21 mouse cellular contexts compared by ENCODE assay signal in the genomic region with DNA sequence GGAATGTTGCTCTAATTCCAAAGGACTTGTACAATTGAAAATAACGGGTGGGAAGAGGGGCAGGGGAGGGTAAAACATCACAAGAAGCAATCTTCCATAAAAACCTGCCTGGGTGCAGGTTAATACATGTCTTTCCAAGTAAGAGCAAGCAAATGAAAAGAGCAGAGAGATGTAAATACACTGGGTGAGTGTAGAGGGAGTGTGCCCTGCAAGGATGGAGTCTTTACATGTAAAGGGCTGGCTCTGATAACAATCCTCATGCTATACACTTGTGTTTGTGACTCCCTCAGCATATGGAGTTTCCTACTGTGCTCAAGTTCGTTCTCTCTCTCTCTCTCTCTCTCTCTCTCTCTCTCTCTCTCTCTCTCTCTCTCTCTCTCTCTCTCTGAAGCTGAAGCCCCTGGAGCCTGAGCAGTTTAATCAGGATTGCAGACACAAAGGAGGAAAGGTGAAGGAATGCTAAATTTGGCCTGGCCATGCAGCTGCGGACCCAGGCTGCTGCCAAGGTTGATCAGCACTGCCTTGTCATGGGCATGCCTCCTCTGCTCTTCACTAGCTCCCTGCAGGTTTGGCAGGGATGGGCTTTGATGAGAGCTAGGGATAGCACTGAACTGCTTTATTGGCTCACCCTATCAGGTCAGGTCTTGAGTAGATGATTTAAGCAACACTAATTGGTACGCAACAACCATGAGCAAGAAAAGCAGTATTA.
A peak's percentile ranks its signal among the peaks of the same experiment; 100 is the strongest.
DNase-seq lines count a peak whose midpoint lies in the region; ATAC-seq and TF ChIP-seq lines count a peak whose summit lies in the region.
"Had no signal": no experiment of that assay in that cellular context is flagged by ENCODE, and none has a peak within 500 bp of the region (broad histone marks: within the 10 kb centered on the region; RNA-seq: fewer than 3 reads in every experiment).

No protein-coding gene starts in this region.

- H3K9me3 ChIP-seq in midbrain, embryonic 10.5 days (replicated peaks): no peaks in the 10 kb centered on the region
- no peaks in the 10 kb centered on the region for H3K9me3 ChIP-seq in midbrain, embryonic 11.5 days (ENCODE audit: control insufficient read depth, low read length)
- no peaks in the 10 kb centered on the region for H3K9me3 ChIP-seq in forebrain, postnatal 0 days (ENCODE audit: low read length)
- H3K9me3 ChIP-seq in midbrain, embryonic 12.5 days: no peaks in the 10 kb centered on the region
- no peaks in the 10 kb centered on the region for H3K9me3 ChIP-seq in neural tube, embryonic 15.5 days (replicated peaks)
- no peaks in the 10 kb centered on the region for H3K9me3 ChIP-seq in kidney, embryonic 16.5 days (ENCODE audit: low read length)
- H3K9me3 ChIP-seq: heart, embryonic 12.5 days; limb, embryonic 10.5 days had no signal

- peak overlapping the region; percentile 59; the same call in 1 of the 2 replicates for H3K27ac ChIP-seq in midbrain, embryonic 10.5 days (replicated peaks)
- H3K27ac ChIP-seq in midbrain, embryonic 11.5 days (ENCODE audit: low read depth, low read length): no peak overlapping the region
- H3K27ac ChIP-seq in forebrain, postnatal 0 days (ENCODE audit: low read depth, low read length): 0 out of 2 replicates have a peak overlapping the region, but pooled peaks have one; percentile 54
- H3K27ac ChIP-seq in midbrain, embryonic 12.5 days (replicated peaks): peak overlapping the region; percentile 17
- 0 out of 2 replicates have a peak overlapping the region, but pooled peaks have one; percentile 41 for H3K27ac ChIP-seq in neural tube, embryonic 15.5 days (replicated peaks)
- H3K27ac ChIP-seq in kidney, embryonic 16.5 days (ENCODE audit: low read length): no peak overlapping the region
- H3K27ac ChIP-seq: limb, embryonic 10.5 days; liver, embryonic 14.5 days had no signal

- no peak for TF ChIP-seq CTCF in forebrain, postnatal 0 days (IDR thresholded peaks at IDR 0.05; ENCODE audit: low read depth)

- no peak overlapping the region for H3K4me2 ChIP-seq in midbrain, embryonic 11.5 days
- H3K4me2 ChIP-seq in forebrain, postnatal 0 days (ENCODE audit: low read depth): no peak overlapping the region
- H3K4me2 ChIP-seq in midbrain, embryonic 12.5 days (replicated peaks): no peak overlapping the region
- H3K4me2 ChIP-seq in neural tube, embryonic 15.5 days: no peak overlapping the region
- H3K4me2 ChIP-seq in kidney, embryonic 16.5 days (replicated peaks; ENCODE audit: low read depth, low read length): no peak overlapping the region
- H3K4me2 ChIP-seq: heart, embryonic 12.5 days had no signal

- peaks cover 46% of the 10 kb centered on the region for H3K4me1 ChIP-seq in midbrain, embryonic 10.5 days
- H3K4me1 ChIP-seq in midbrain, embryonic 11.5 days (ENCODE audit: control insufficient read depth, insufficient read depth, low read length): peaks cover 6% of the 10 kb centered on the region; the same call in 1 of the 2 replicates
- no peaks in the 10 kb centered on the region for H3K4me1 ChIP-seq in forebrain, postnatal 0 days (ENCODE audit: insufficient read depth)
- H3K4me1 ChIP-seq in midbrain, embryonic 12.5 days: peaks cover 48% of the 10 kb centered on the region
- H3K4me1 ChIP-seq in neural tube, embryonic 15.5 days: peaks cover 11% of the 10 kb centered on the region
- no peaks in the 10 kb centered on the region for H3K4me1 ChIP-seq in kidney, embryonic 16.5 days (ENCODE audit: insufficient read depth, low read length)
- H3K4me1 ChIP-seq: limb, embryonic 10.5 days had no signal

- WGBS in midbrain, embryonic 10.5 days: 48% methylated on average over 4 of the region's 4 CpGs
- 47% methylated on average over 4 of the region's 4 CpGs for WGBS in midbrain, embryonic 11.5 days
- 19% methylated on average over 4 of the region's 4 CpGs for WGBS in forebrain, postnatal 0 days
- 47% methylated on average over 4 of the region's 4 CpGs for WGBS in midbrain, embryonic 12.5 days
- 28% methylated on average over 4 of the region's 4 CpGs for WGBS in neural tube, embryonic 15.5 days
- 58% methylated on average over 4 of the region's 4 CpGs for WGBS in kidney, embryonic 16.5 days

- ATAC-seq in midbrain, embryonic 11.5 days (ENCODE audit: low FRiP score): no peak
- peak; percentile 49 for ATAC-seq in forebrain, postnatal 0 days
- ATAC-seq in midbrain, embryonic 12.5 days (ENCODE audit: low FRiP score, low read depth): peak; percentile 53; the same call in 1 of the 2 replicates
- no peak for ATAC-seq in neural tube, embryonic 15.5 days (ENCODE audit: low FRiP score)
- no peak for ATAC-seq in kidney, embryonic 16.5 days (ENCODE audit: low FRiP score, low TSS enrichment)
- ATAC-seq: activated CD4-positive, CD25-positive, alpha-beta regulatory T cell, adult 4 months; intestine, postnatal 0 days had no signal

- no peaks in the 10 kb centered on the region for H3K36me3 ChIP-seq in midbrain, embryonic 10.5 days
- no peaks in the 10 kb centered on the region for H3K36me3 ChIP-seq in midbrain, embryonic 11.5 days (ENCODE audit: control insufficient read depth, insufficient read depth, low read length)
- H3K36me3 ChIP-seq in forebrain, postnatal 0 days (ENCODE audit: insufficient read depth): no peaks in the 10 kb centered on the region
- no peaks in the 10 kb centered on the region for H3K36me3 ChIP-seq in midbrain, embryonic 12.5 days
- H3K36me3 ChIP-seq in neural tube, embryonic 15.5 days: no peaks in the 10 kb centered on the region
- H3K36me3 ChIP-seq in kidney, embryonic 16.5 days (ENCODE audit: insufficient read depth, low read length): no peaks in the 10 kb centered on the region
- H3K36me3 ChIP-seq: heart, embryonic 12.5 days; limb, embryonic 10.5 days had no signal

- no peak for DNase-seq in midbrain, embryonic 10.5 days (ENCODE audit: low spot score)
- no peak for DNase-seq in midbrain, embryonic 11.5 days (ENCODE audit: low spot score, missing footprints)
- peak; percentile 16 for DNase-seq in forebrain, postnatal 0 days
- no peak for DNase-seq in cerebellum, adult 9-11 months
- DNase-seq in liver: no peak
- DNase-seq: adrenal gland, postnatal 25 days; cerebellum, postnatal 25 days; gastrocnemius, postnatal 14 days; heart, postnatal 36 days; kidney, postnatal 25 days; lung, postnatal 10 days; right cerebral cortex, postnatal 25 days; thymus, postnatal 36 days had no signal

- H3K4me3 ChIP-seq in midbrain, embryonic 10.5 days: no peak overlapping the region
- H3K4me3 ChIP-seq in midbrain, embryonic 11.5 days (ENCODE audit: low read depth, low read length): no peak overlapping the region
- H3K4me3 ChIP-seq in forebrain, postnatal 0 days (ENCODE audit: low read depth, low read length): no peak overlapping the region
- no peak overlapping the region for H3K4me3 ChIP-seq in midbrain, embryonic 12.5 days
- no peak overlapping the region for H3K4me3 ChIP-seq in neural tube, embryonic 15.5 days (replicated peaks)
- H3K4me3 ChIP-seq in kidney, embryonic 16.5 days (ENCODE audit: low read length): no peak overlapping the region
- H3K4me3 ChIP-seq: heart, embryonic 12.5 days; limb, embryonic 10.5 days had no signal

- peaks cover 20% of the 10 kb centered on the region for H3K27me3 ChIP-seq in midbrain, embryonic 10.5 days (ENCODE audit: low read depth, poor library complexity, severe bottlenecking)
- no peaks in the 10 kb centered on the region for H3K27me3 ChIP-seq in midbrain, embryonic 11.5 days (ENCODE audit: control insufficient read depth, insufficient read depth, low read length)
- H3K27me3 ChIP-seq in forebrain, postnatal 0 days (ENCODE audit: insufficient read depth, low read length): no peaks in the 10 kb centered on the region
- peaks cover 4% of the 10 kb centered on the region for H3K27me3 ChIP-seq in midbrain, embryonic 12.5 days
- H3K27me3 ChIP-seq in neural tube, embryonic 15.5 days (replicated peaks): no peaks in the 10 kb centered on the region
- no peaks in the 10 kb centered on the region for H3K27me3 ChIP-seq in kidney, embryonic 16.5 days (ENCODE audit: insufficient read depth, low read length)
- H3K27me3 ChIP-seq: heart, embryonic 12.5 days had no signal

- H3K9ac ChIP-seq in midbrain, embryonic 11.5 days (ENCODE audit: low read length): no peak overlapping the region
- H3K9ac ChIP-seq in forebrain, postnatal 0 days: no peak overlapping the region
- no peak overlapping the region for H3K9ac ChIP-seq in midbrain, embryonic 12.5 days (replicated peaks)
- H3K9ac ChIP-seq in neural tube, embryonic 15.5 days (replicated peaks): no peak overlapping the region
- H3K9ac ChIP-seq in kidney, embryonic 16.5 days (replicated peaks; ENCODE audit: low read length): no peak overlapping the region
- H3K9ac ChIP-seq: heart, embryonic 12.5 days; liver, embryonic 14.5 days had no signal

Comparison
In these comparisons a context has a peak if more than half of its experiments do, and no peak if none do; other contexts are left out.
1. H3K27ac ChIP-seq: peak in midbrain, embryonic 10.5 days (single experiment), forebrain, postnatal 0 days (single experiment), midbrain, embryonic 12.5 days (single experiment) and neural tube, embryonic 15.5 days (single experiment); none in midbrain, embryonic 11.5 days (single experiment) and kidney, embryonic 16.5 days (single experiment).
2. ATAC-seq: peak in forebrain, postnatal 0 days (single experiment) and midbrain, embryonic 12.5 days (single experiment); none in midbrain, embryonic 11.5 days (single experiment), neural tube, embryonic 15.5 days (single experiment) and kidney, embryonic 16.5 days (single experiment).